Mouse (Mus musculus): ENCODE results near the gene Zfp346. TPM values are rescaled to one million over a fixed set of nuclear protein-coding genes. Genes with fewer than 3 reads are reported as not detected.
A peak's percentile ranks its signal among the peaks of the same experiment; 100 is the strongest.
"Not testable (repeated sequence)": the region's sequence is repeated elsewhere in the genome, so short reads cannot be mapped to it uniquely, and the experiment has no call there.

The Zfp346 gene
- total RNA-seq (2022) = 10 to 100 TPM; 13.0 to 15.8 (median 14.1) TPM

- DNase-seq (ENCODE audit: low spot score in 2 of 2) = peak; percentile 98 to 99
These were observed at the start of gene Zfp346 for GRCm38 (mm10) chr13:55105045-55105952. Gene Zfp346 (plus strand): TSS chr13:55105311.

GRCm38 (mm10) chr13:55058042-55058441 lies 47.1 kb upstream of the Zfp346 start:
- DNase-seq (ENCODE audit: low spot score in 2 of 2) = no peak

GRCm38 (mm10) chr13:55063276-55063675 lies 41.8 kb upstream of the Zfp346 start:
- no peak for DNase-seq (ENCODE audit: low spot score in 2 of 2)

- no peak for DNase-seq (ENCODE audit: low spot score in 2 of 2)
These were observed 35.4 kb upstream of the Zfp346 start for GRCm38 (mm10) chr13:55069719-55070118.

GRCm38 (mm10) chr13:55071322-55071721 lies 33.8 kb upstream of the Zfp346 start:
- DNase-seq (ENCODE audit: low spot score in 2 of 2) = no peak

- no peak for DNase-seq (ENCODE audit: low spot score in 2 of 2)
These were observed 29.5 kb upstream of the Zfp346 start for GRCm38 (mm10) chr13:55075597-55075996.

- no peak for DNase-seq (ENCODE audit: low spot score in 2 of 2)
These were observed 12.5 kb upstream of the Zfp346 start for GRCm38 (mm10) chr13:55092588-55092987.

GRCm38 (mm10) chr13:55097841-55098240 lies 7.3 kb upstream of the Zfp346 start:
- not testable (repeated sequence) for DNase-seq (ENCODE audit: low spot score in 2 of 2)

- DNase-seq (ENCODE audit: low spot score in 2 of 2) = peak in 1 of 2 experiments; percentile 15
These were observed 5.9 kb upstream of the Zfp346 start for GRCm38 (mm10) chr13:55099066-55099725.

GRCm38 (mm10) chr13:55099726-55100478 lies 5.2 kb upstream of the Zfp346 start, which contains the start of gene Uimc1:
Gene Uimc1 (minus strand): TSS chr13:55100300.
- DNase-seq (ENCODE audit: low spot score in 2 of 2) = peak; percentile 38 to 73

- DNase-seq (ENCODE audit: low spot score in 2 of 2) = no peak
These were observed 3.5 kb upstream of the Zfp346 start for GRCm38 (mm10) chr13:55101627-55102026.

GRCm38 (mm10) chr13:55102366-55102765 lies 2.7 kb upstream of the Zfp346 start:
- DNase-seq (ENCODE audit: low spot score in 2 of 2) = no peak

GRCm38 (mm10) chr13:55103351-55103750 lies 1.8 kb upstream of the Zfp346 start:
- no peak for DNase-seq (ENCODE audit: low spot score in 2 of 2)

- no peak for DNase-seq (ENCODE audit: low spot score in 2 of 2)
These were observed 1.0 kb downstream of the Zfp346 start for GRCm38 (mm10) chr13:55105953-55106691.

GRCm38 (mm10) chr13:55107116-55107515 lies 2.0 kb downstream of the Zfp346 start:
- DNase-seq (ENCODE audit: low spot score in 2 of 2) = no peak

- peak in 1 of 2 experiments; percentile 24 for DNase-seq (ENCODE audit: low spot score in 2 of 2)
These were observed 2.6 kb downstream of the Zfp346 start for GRCm38 (mm10) chr13:55107694-55108093.

GRCm38 (mm10) chr13:55114375-55114774 lies 9.3 kb downstream of the Zfp346 start:
- DNase-seq (ENCODE audit: low spot score in 2 of 2) = no peak

- no peak for DNase-seq (ENCODE audit: low spot score in 2 of 2)
These were observed 19.8 kb downstream of the Zfp346 start for GRCm38 (mm10) chr13:55124903-55125302.

- DNase-seq (ENCODE audit: low spot score in 2 of 2) = no peak
These were observed 28.3 kb downstream of the Zfp346 start, which contains the start of gene Gm17617 for GRCm38 (mm10) chr13:55133448-55133847. Gene Gm17617 (minus strand): TSS chr13:55133548.

- DNase-seq (ENCODE audit: low spot score in 2 of 2) = no peak
These were observed 30.3 kb downstream of the Zfp346 start for GRCm38 (mm10) chr13:55135382-55135781.

- no peak for DNase-seq (ENCODE audit: low spot score in 2 of 2)
These were observed 35.2 kb downstream of the Zfp346 start for GRCm38 (mm10) chr13:55140271-55140670.

All from gastrocnemius, adult 8-10 months (tissue).